Mouse (Mus musculus) midbrain, embryonic 16.5 days (tissue): ENCODE measurements at regions not wholly inside any gene's neighbourhood (a gene's known extent, or its start where the extent isn't known, plus 50 kb on each side); places are given as distances from the start of the nearest gene placed in this dataset.

Experiments
- ATAC-seq: fragments of 200-750 bp; cut with Nextera tagmentation; 2 replicates; pipeline ENCODE4 v1.8.0; 2017; ENCODE audit warnings: moderate TSS enrichment
- H3K27ac ChIP-seq: fragments of 300-500 bp; sonication (generic); 2 replicates; pipeline ENCODE4 v1.5.1; 2014; ENCODE audit warnings: mild to moderate bottlenecking, low read length, mixed read lengths
- H3K27me3 ChIP-seq: fragments of 300-500 bp; sonication (generic); 2 replicates; pipeline ENCODE4 v1.6.1; 2014; ENCODE audit warnings: low read depth, low read length, mixed read lengths; ENCODE audit not compliant: control insufficient read depth, insufficient read depth
- H3K36me3 ChIP-seq: fragments of 300-500 bp; sonication (generic); 2 replicates; pipeline ENCODE4 v1.6.1; 2014; ENCODE audit warnings: mild to moderate bottlenecking, low read length, moderate library complexity, mixed read lengths; ENCODE audit not compliant: control insufficient read depth, insufficient read depth
- H3K4me1 ChIP-seq: fragments of 300-500 bp; sonication (generic); 2 replicates; pipeline ENCODE4 v1.6.1; 2014; ENCODE audit warnings: mild to moderate bottlenecking, low read length, mixed read lengths; ENCODE audit not compliant: control insufficient read depth, insufficient read depth
- H3K4me2 ChIP-seq: fragments of 300-500 bp; sonication (generic); 2 replicates; pipeline ENCODE4 v1.6.1; 2014; ENCODE audit warnings: mild to moderate bottlenecking, low read length, mixed read lengths
- H3K4me3 ChIP-seq: fragments of 300-500 bp; sonication (generic); 2 replicates; pipeline ENCODE4 v1.5.1; 2014; ENCODE audit warnings: low read depth, mild to moderate bottlenecking, low read length, moderate library complexity, mixed read lengths
- H3K9ac ChIP-seq: fragments of 300-500 bp; sonication (generic); 2 replicates; pipeline ENCODE4 v1.6.1; 2014; ENCODE audit warnings: low read depth, low read length, mixed read lengths
- H3K9me3 ChIP-seq: fragments of 300-500 bp; sonication (generic); replicated peaks from 2 replicates; pipeline ENCODE4 v1.6.1; 2014; ENCODE audit warnings: mild to moderate bottlenecking, low read length, mixed read lengths; ENCODE audit not compliant: control insufficient read depth, poor library complexity, severe bottlenecking
- WGBS: fragments of 180-500 bp; shearing (Covaris S2); extraction: QIAGEN DNeasy Blood & Tissue Kit; methylation state at CpG from one replicate; pipeline ENCODE4 v1.1.7; 2014; 5-methylcytosine and 5-hydroxymethylcytosine counted together

DNA sequence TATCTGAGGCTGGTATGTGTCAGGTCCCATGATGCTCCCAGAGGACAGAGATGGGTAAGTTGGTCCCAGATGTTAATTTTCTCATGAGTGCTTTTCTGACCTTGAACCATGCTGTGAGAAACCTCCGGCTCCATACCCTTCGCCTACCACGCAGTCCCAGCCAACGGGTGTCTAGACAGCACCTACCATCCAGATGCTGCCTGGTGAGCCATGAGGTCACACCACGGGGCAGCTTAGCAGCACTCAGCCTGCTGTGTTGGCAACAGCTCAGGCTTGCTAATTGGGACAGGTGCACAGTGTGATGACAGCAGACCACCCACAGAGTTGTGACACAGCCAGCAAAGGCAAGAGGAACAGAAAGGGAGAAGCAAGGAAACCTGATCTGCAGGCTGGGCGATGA is 122.6 kb downstream of the Adamts1 start:
- 51% methylated on average over 6 of the region's 6 CpGs for WGBS
- H3K27me3 ChIP-seq: no peaks in the 10 kb centered on the region
- no peak overlapping the region for H3K4me2 ChIP-seq
- no peaks in the 10 kb centered on the region for H3K36me3 ChIP-seq
- H3K9ac ChIP-seq: no peak overlapping the region
- no peak overlapping the region for H3K4me3 ChIP-seq
- H3K9me3 ChIP-seq: no peaks in the 10 kb centered on the region
- no peak for ATAC-seq
- H3K4me1 ChIP-seq: 0 out of 2 replicates have a peak, but pooled peaks cover 2% of the 10 kb centered on the region
- H3K27ac ChIP-seq: no peak overlapping the region

- Histone ChIP-seq H3K27ac (no peak overlapping the region), H3K4me3 (no peak overlapping the region), H3K4me1 (0 out of 2 replicates have a peak, but pooled peaks cover 2% of the 10 kb centered on the region), H3K27me3 (no peaks in the 10 kb centered on the region), H3K36me3 (no peaks in the 10 kb centered on the region), H3K4me2 (no peak overlapping the region), H3K9ac (no peak overlapping the region), H3K9me3 (no peaks in the 10 kb centered on the region)
- ATAC-seq: no peak
- 56% methylated on average over 1 of the region's 1 CpGs for WGBS
Observed at GRCm38 (mm10) chr16:85678781-85679180, 124.1 kb downstream of the Adamts1 start.

DNA sequence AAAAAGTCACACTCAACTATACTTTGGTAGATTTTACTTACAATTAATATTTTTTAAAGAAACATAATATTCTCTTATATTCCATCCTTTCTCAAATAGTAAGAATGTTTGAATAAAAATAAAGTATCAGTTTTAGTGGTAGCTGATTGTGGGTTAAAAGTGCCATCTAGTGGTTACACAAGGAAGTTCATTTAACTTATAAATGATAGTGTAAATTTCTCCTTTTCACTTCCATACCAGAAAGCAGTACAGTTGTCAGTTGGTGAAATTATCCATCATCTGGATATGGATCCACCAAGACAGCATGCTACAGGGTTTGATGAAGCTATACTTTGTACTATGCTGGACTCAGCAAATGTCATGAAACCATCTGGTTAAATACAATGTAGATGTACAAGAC is 124.7 kb downstream of the Adamts1 start:
- no peak overlapping the region for H3K27ac ChIP-seq
- H3K4me3 ChIP-seq: no peak overlapping the region
- no peak overlapping the region for H3K9ac ChIP-seq
- H3K27me3 ChIP-seq: no peaks in the 10 kb centered on the region
- ATAC-seq: peak; percentile 56; the same call in 1 of the 2 replicates
- H3K4me1 ChIP-seq: 0 out of 2 replicates have a peak, but pooled peaks cover 2% of the 10 kb centered on the region
- no peak overlapping the region for H3K4me2 ChIP-seq
- H3K9me3 ChIP-seq: no peaks in the 10 kb centered on the region
- no peaks in the 10 kb centered on the region for H3K36me3 ChIP-seq

GRCm38 (mm10) chr16:85677027-85677426 is 123.8 kb upstream of the Cyyr1 start:
- no peaks in the 10 kb centered on the region for H3K36me3 ChIP-seq
- H3K27me3 ChIP-seq: no peaks in the 10 kb centered on the region
- H3K27ac ChIP-seq: no peak overlapping the region
- WGBS: 45% methylated on average over 9 of the region's 9 CpGs
- no peak overlapping the region for H3K9ac ChIP-seq
- peak; percentile 28; the same call in 1 of the 2 replicates for ATAC-seq
- H3K9me3 ChIP-seq: no peaks in the 10 kb centered on the region
- H3K4me3 ChIP-seq: no peak overlapping the region
- H3K4me2 ChIP-seq: no peak overlapping the region
- H3K4me1 ChIP-seq: 0 out of 2 replicates have a peak, but pooled peaks cover 2% of the 10 kb centered on the region

DNA sequence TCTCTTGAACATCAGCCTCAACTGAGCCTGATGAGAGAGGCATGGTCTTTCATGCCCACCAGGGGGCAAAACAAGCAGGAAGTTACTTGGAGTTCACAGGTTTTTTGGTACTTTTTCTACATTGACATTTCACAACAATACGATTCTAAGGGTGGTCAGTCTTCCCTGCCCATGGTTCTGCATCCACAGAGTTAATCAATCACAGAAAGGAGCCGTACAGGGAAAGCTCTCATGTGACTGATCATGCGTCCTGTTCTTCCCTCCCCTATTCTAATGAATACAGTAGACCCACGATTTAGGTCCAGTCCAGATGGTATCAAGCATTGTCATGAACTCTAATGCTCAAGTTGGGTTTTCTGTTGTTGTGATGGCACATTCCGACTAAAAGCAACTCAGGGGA is 115.6 kb upstream of the Cyyr1 start:
- H3K4me3 ChIP-seq: no peak overlapping the region
- no peaks in the 10 kb centered on the region for H3K27me3 ChIP-seq
- no peak overlapping the region for H3K4me2 ChIP-seq
- no peak overlapping the region for H3K9ac ChIP-seq
- 88% methylated on average over 5 of the region's 5 CpGs for WGBS
- no peaks in the 10 kb centered on the region for H3K9me3 ChIP-seq
- no peaks in the 10 kb centered on the region for H3K4me1 ChIP-seq
- ATAC-seq: no peak
- H3K27ac ChIP-seq: no peak overlapping the region
- H3K36me3 ChIP-seq: no peaks in the 10 kb centered on the region

DNA sequence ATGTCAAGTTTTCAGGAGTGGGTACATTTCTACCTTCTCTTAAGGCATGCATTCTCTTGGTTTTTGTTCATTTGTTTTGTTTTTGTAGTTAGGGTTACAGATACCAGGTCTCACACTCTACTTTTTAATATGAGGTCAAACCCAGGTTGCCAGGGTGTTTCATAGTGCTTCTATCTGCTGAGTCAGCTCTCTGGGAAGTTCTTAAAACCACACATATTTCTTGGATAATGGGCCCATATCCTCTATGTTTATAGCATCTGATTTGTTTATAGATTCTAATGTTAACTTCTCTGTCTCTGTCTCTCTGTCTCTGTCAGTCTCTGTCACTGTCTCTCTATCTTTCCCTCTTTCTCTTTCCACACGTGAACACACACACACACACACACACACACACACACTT is 114.6 kb upstream of the Cyyr1 start:
- H3K4me3 ChIP-seq: no peak overlapping the region
- H3K9me3 ChIP-seq: no peaks in the 10 kb centered on the region
- peaks cover 2% of the 10 kb centered on the region; the same call in 1 of the 2 replicates for H3K4me1 ChIP-seq
- H3K4me2 ChIP-seq: no peak overlapping the region
- no peak overlapping the region for H3K27ac ChIP-seq
- no peaks in the 10 kb centered on the region for H3K36me3 ChIP-seq
- no peak overlapping the region for H3K9ac ChIP-seq
- WGBS: 53% methylated on average over 1 of the region's 1 CpGs
- ATAC-seq: no peak
- no peaks in the 10 kb centered on the region for H3K27me3 ChIP-seq

DNA sequence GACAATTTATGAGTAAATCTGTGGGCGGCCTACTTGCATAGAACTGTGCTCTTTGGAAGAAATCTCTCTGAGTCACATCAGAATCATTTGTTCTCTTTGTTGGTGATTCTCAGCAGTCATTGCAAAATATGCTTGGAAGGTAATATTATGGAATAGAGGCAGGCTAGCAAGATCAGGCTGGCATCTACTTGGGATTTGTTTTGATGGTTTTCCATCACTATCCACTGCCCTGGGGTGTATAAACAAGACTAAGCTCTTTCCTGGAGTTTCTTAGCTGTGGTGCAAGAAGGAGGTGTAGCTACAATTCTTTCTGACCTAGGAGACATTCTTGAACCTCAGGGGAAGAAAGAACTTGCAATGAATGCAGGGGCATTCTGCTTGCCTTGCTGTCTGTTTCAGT is 96.3 kb upstream of the Cyyr1 start:
- H3K4me1 ChIP-seq: no peaks in the 10 kb centered on the region
- H3K9me3 ChIP-seq: no peaks in the 10 kb centered on the region
- WGBS: 97% methylated on average over 1 of the region's 1 CpGs
- no peaks in the 10 kb centered on the region for H3K36me3 ChIP-seq
- H3K27ac ChIP-seq: no peak overlapping the region
- ATAC-seq: no peak
- no peak overlapping the region for H3K9ac ChIP-seq
- H3K4me3 ChIP-seq: no peak overlapping the region
- H3K4me2 ChIP-seq: no peak overlapping the region
- no peaks in the 10 kb centered on the region for H3K27me3 ChIP-seq

DNA sequence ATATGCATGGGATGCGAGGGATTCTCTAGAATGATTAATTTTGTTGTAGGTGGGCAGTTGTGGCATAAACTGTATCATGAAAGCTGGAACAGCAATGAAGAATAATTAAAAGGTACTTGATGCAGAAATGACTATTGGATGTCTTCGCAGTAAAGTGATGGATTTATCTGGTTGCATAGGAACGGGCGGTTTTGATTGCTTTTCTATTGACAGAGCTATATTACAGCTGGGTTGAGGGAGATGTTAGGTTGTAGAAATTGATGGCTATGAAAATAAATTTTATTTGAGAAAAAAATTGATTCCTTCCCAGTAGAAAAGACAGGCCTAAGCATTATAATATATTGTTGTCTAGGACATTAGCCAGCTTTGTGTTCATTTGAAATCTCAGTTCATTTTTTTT is 87.8 kb upstream of the Cyyr1 start:
- Histone ChIP-seq H3K9me3 (no peaks in the 10 kb centered on the region), H3K4me3 (no peak overlapping the region), H3K36me3 (no peaks in the 10 kb centered on the region), H3K4me2 (no peak overlapping the region), H3K27ac (no peak overlapping the region), H3K9ac (no peak overlapping the region), H3K27me3 (no peaks in the 10 kb centered on the region), H3K4me1 (no peaks in the 10 kb centered on the region)
- WGBS: 77% methylated on average over 4 of the region's 4 CpGs
- no peak for ATAC-seq

DNA sequence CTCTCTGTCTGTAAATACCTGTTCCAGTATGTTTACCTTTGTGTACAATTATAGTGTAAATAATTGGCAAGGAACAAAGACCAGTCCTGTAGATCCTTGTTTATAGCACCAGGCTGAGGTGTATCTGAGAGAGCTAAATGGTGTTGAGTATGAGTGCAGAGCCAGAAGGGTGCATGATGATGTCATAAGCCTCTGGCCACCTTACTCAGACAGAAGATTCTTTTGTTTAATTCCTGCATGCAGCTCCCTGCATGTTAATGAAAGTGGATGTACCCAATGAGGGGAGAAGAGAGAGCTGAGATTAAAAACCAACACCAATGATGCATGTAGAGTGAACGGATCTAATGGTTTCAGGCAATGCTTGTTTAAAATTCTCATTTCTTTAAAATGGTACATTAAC is 83.9 kb upstream of the Cyyr1 start:
- Histone ChIP-seq H3K9ac (no peak overlapping the region), H3K36me3 (no peaks in the 10 kb centered on the region), H3K27me3 (no peaks in the 10 kb centered on the region), H3K9me3 (no peaks in the 10 kb centered on the region), H3K27ac (no peak overlapping the region), H3K4me2 (no peak overlapping the region), H3K4me1 (no peaks in the 10 kb centered on the region), H3K4me3 (no peak overlapping the region)
- ATAC-seq: no peak
- 49% methylated on average over 1 of the region's 1 CpGs for WGBS

GRCm38 (mm10) chr16:85629738-85630137 is 76.5 kb upstream of the Cyyr1 start:
- no peaks in the 10 kb centered on the region for H3K27me3 ChIP-seq
- 90% methylated on average over 3 of the region's 3 CpGs for WGBS
- no peak overlapping the region for H3K9ac ChIP-seq
- no peaks in the 10 kb centered on the region for H3K9me3 ChIP-seq
- H3K4me2 ChIP-seq: no peak overlapping the region
- H3K36me3 ChIP-seq: no peaks in the 10 kb centered on the region
- no peaks in the 10 kb centered on the region for H3K4me1 ChIP-seq
- H3K27ac ChIP-seq: no peak overlapping the region
- ATAC-seq: no peak
- no peak overlapping the region for H3K4me3 ChIP-seq
